Mouse (Mus musculus) testis, adult 2 months (tissue): ENCODE results near the gene Minos1.

ENCODE experiments used
- CTCF ChIP-seq: fragments of 200-500 bp; IDR thresholded peaks from 2 replicates; pipeline ENCODE4 v1.5.1; 2012; ENCODE audit warnings: low read depth, mild to moderate bottlenecking, inconsistent platforms, low read length, moderate library complexity; ENCODE audit not compliant: control insufficient read depth, insufficient read depth, insufficient replicate concordance
- POLR2A ChIP-seq: fragments of 200-500 bp; IDR thresholded peaks from 2 replicates; pipeline ENCODE4 v1.6.1; 2012; ENCODE audit warnings: low read depth, mild to moderate bottlenecking, inconsistent platforms, low read length, moderate library complexity; ENCODE audit not compliant: control insufficient read depth

GRCm38 (mm10) chr4:139085337-139085736 lies 45.6 kb downstream of the Minos1 start:
- TF ChIP-seq CTCF (no peak), POLR2A (no peak)
